Mouse (Mus musculus): ENCODE data around the gene Mpv17l. TPM values are rescaled to one million over a fixed set of nuclear protein-coding genes. Genes with fewer than 3 reads are reported as not detected.
"Not testable (repeated sequence)": the region's sequence is repeated elsewhere in the genome, so short reads cannot be mapped to it uniquely, and the experiment has no call there.

The Mpv17l gene
- 1.5 and 1.9 TPM in 2 replicates for polyA plus RNA-seq (2015; fragmentation: Nextera tagmentation; extraction: Ambion mirVana)

GRCm38 (mm10) chr16:13902888-13903483, at the start of gene Mpv17l, which contains the start of gene Pdxdc1:
TSS of gene Mpv17l (plus strand) at chr16:13903161.
TSS of gene Pdxdc1 (minus strand) at chr16:13903131.
- Histone ChIP-seq H3K36me3 (replicated peaks) (no peaks in the 10 kb centered on the region), H3K27me3 (no peaks in the 10 kb centered on the region), H3K9ac (peak within 1 kb of the TSS; percentile 96), H3K4me3 (replicated peaks) (peak within 1 kb of the TSS; percentile 94), H3K9me3 (replicated peaks) (no peaks in the 10 kb centered on the region), H3K4me1 (replicated peaks) (peaks cover 26% of the 10 kb centered on the region), H3K27ac (replicated peaks) (peak within 1 kb of the TSS; percentile 86), H3K4me2 (peak within 1 kb of the TSS; percentile 91)
- ATAC-seq (ENCODE audit: insufficient read depth), result peak; percentile 97
- under 1% methylated on average over 57 of the region's 57 CpGs for WGBS (ENCODE audit: insufficient replicate concordance)

GRCm38 (mm10) chr16:13853886-13854285, 49.1 kb upstream of the Mpv17l start:
- no peak for ATAC-seq (ENCODE audit: insufficient read depth)
- no peaks in the 10 kb centered on the region for H3K9me3 ChIP-seq (replicated peaks)
- no peak overlapping the region for H3K4me2 ChIP-seq
- H3K9ac ChIP-seq, result no peak overlapping the region
- 82% methylated on average over 4 of the region's 4 CpGs for WGBS (ENCODE audit: insufficient replicate concordance)
- no peaks in the 10 kb centered on the region for H3K27me3 ChIP-seq
- H3K36me3 ChIP-seq (replicated peaks), result peaks cover 37% of the 10 kb centered on the region
- no peak overlapping the region for H3K27ac ChIP-seq (replicated peaks)
- no peaks in the 10 kb centered on the region for H3K4me1 ChIP-seq (replicated peaks)
- H3K4me3 ChIP-seq (replicated peaks), result no peak overlapping the region

GRCm38 (mm10) chr16:13866076-13866475, 36.9 kb upstream of the Mpv17l start:
- ATAC-seq (ENCODE audit: insufficient read depth), result no peak

GRCm38 (mm10) chr16:13866616-13867015, 36.3 kb upstream of the Mpv17l start:
- no peak for ATAC-seq (ENCODE audit: insufficient read depth)
- Histone ChIP-seq H3K9me3 (replicated peaks) (no peaks in the 10 kb centered on the region), H3K36me3 (replicated peaks) (peaks cover 26% of the 10 kb centered on the region), H3K4me2 (no peak overlapping the region), H3K27me3 (no peaks in the 10 kb centered on the region), H3K9ac (no peak overlapping the region), H3K4me3 (replicated peaks) (no peak overlapping the region), H3K27ac (replicated peaks) (no peak overlapping the region), H3K4me1 (replicated peaks) (peaks cover 6% of the 10 kb centered on the region; the same call in 1 of the 2 replicates)
- 49% methylated on average over 5 of the region's 5 CpGs for WGBS (ENCODE audit: insufficient replicate concordance)

More at GRCm38 (mm10) chr16:13866076-13866475, 36.9 kb upstream of the Mpv17l start:
- Histone ChIP-seq H3K36me3 (replicated peaks) (peaks cover 24% of the 10 kb centered on the region), H3K4me1 (replicated peaks) (peaks cover 6% of the 10 kb centered on the region; the same call in 1 of the 2 replicates), H3K27ac (replicated peaks) (no peak overlapping the region), H3K9ac (no peak overlapping the region), H3K27me3 (no peaks in the 10 kb centered on the region), H3K4me3 (replicated peaks) (no peak overlapping the region), H3K9me3 (replicated peaks) (no peaks in the 10 kb centered on the region), H3K4me2 (no peak overlapping the region)
- 37% methylated on average over 4 of the region's 4 CpGs for WGBS (ENCODE audit: insufficient replicate concordance)

- Histone ChIP-seq H3K36me3 (replicated peaks) (peaks cover 33% of the 10 kb centered on the region), H3K4me2 (peak overlapping the region; percentile 58; the same call in 1 of the 2 replicates)
- H3K27me3 ChIP-seq; ATAC-seq (ENCODE audit: insufficient read depth); H3K9me3 ChIP-seq (replicated peaks); H3K27ac ChIP-seq (replicated peaks); H3K4me1 ChIP-seq (replicated peaks); H3K4me3 ChIP-seq (replicated peaks); H3K9ac ChIP-seq: not testable (repeated sequence)
- WGBS (ENCODE audit: insufficient replicate concordance), result 41% methylated on average over 5 of the region's 5 CpGs
These were observed 35.6 kb upstream of the Mpv17l start for GRCm38 (mm10) chr16:13867406-13867805.

- 41% methylated on average over 42 of the region's 42 CpGs for WGBS (ENCODE audit: insufficient replicate concordance)
- Histone ChIP-seq H3K36me3 (replicated peaks) (peaks cover 33% of the 10 kb centered on the region), H3K4me1 (replicated peaks) (peaks cover 6% of the 10 kb centered on the region; the same call in 1 of the 2 replicates), H3K4me3 (replicated peaks) (no peak overlapping the region; the same call in 1 of the 2 replicates), H3K9me3 (replicated peaks) (no peaks in the 10 kb centered on the region), H3K27me3 (no peaks in the 10 kb centered on the region), H3K27ac (replicated peaks) (no peak overlapping the region), H3K4me2 (peak overlapping the region; percentile 58), H3K9ac (no peak overlapping the region)
- ATAC-seq (ENCODE audit: insufficient read depth), result 0 out of 2 replicates have a peak, but pooled peaks have one; percentile 12
These were observed 34.9 kb upstream of the Mpv17l start for GRCm38 (mm10) chr16:13867910-13868514.

GRCm38 (mm10) chr16:13875483-13875882, 27.5 kb upstream of the Mpv17l start:
- ATAC-seq (ENCODE audit: insufficient read depth), result no peak
- WGBS (ENCODE audit: insufficient replicate concordance), result 83% methylated on average over 4 of the region's 4 CpGs
- Histone ChIP-seq H3K27me3 (no peaks in the 10 kb centered on the region), H3K36me3 (replicated peaks) (peaks cover 47% of the 10 kb centered on the region), H3K4me1 (replicated peaks) (no peaks in the 10 kb centered on the region), H3K27ac (replicated peaks) (no peak overlapping the region), H3K4me2 (no peak overlapping the region), H3K9ac (no peak overlapping the region), H3K9me3 (replicated peaks) (no peaks in the 10 kb centered on the region), H3K4me3 (replicated peaks) (no peak overlapping the region)

- no peak overlapping the region for H3K27ac ChIP-seq (replicated peaks)
These were observed 19.7 kb upstream of the Mpv17l start for GRCm38 (mm10) chr16:13883094-13883774.

GRCm38 (mm10) chr16:13890449-13890848, 12.5 kb upstream of the Mpv17l start:
- H3K4me3 ChIP-seq (replicated peaks), result no peak overlapping the region
- H3K9me3 ChIP-seq (replicated peaks), result no peaks in the 10 kb centered on the region
- 71% methylated on average over 2 of the region's 2 CpGs for WGBS (ENCODE audit: insufficient replicate concordance)
- H3K27me3 ChIP-seq, result no peaks in the 10 kb centered on the region
- no peak overlapping the region for H3K4me2 ChIP-seq
- H3K4me1 ChIP-seq (replicated peaks), result peaks cover 5% of the 10 kb centered on the region
- H3K27ac ChIP-seq (replicated peaks), result no peak overlapping the region
- H3K36me3 ChIP-seq (replicated peaks), result no peaks in the 10 kb centered on the region
- ATAC-seq (ENCODE audit: insufficient read depth), result no peak
- no peak overlapping the region for H3K9ac ChIP-seq

More at GRCm38 (mm10) chr16:13883094-13883774, 19.7 kb upstream of the Mpv17l start:
- Histone ChIP-seq H3K36me3 (replicated peaks) (0 out of 2 replicates have a peak, but pooled peaks cover 10% of the 10 kb centered on the region), H3K9me3 (replicated peaks) (no peaks in the 10 kb centered on the region), H3K9ac (no peak overlapping the region), H3K27me3 (no peaks in the 10 kb centered on the region), H3K4me2 (no peak overlapping the region), H3K4me1 (replicated peaks) (no peaks in the 10 kb centered on the region), H3K4me3 (replicated peaks) (no peak overlapping the region)
- ATAC-seq (ENCODE audit: insufficient read depth), result no peak
- WGBS (ENCODE audit: insufficient replicate concordance), result 52% methylated on average over 3 of the region's 3 CpGs

GRCm38 (mm10) chr16:13892850-13893249, 10.1 kb upstream of the Mpv17l start:
- Histone ChIP-seq H3K27me3 (no peaks in the 10 kb centered on the region), H3K9me3 (replicated peaks) (no peaks in the 10 kb centered on the region), H3K4me1 (replicated peaks) (peaks cover 14% of the 10 kb centered on the region), H3K9ac (no peak overlapping the region), H3K4me3 (replicated peaks) (no peak overlapping the region), H3K36me3 (replicated peaks) (no peaks in the 10 kb centered on the region), H3K4me2 (no peak overlapping the region), H3K27ac (replicated peaks) (no peak overlapping the region)
- ATAC-seq (ENCODE audit: insufficient read depth), result no peak

- 62% methylated on average over 2 of the region's 2 CpGs for WGBS (ENCODE audit: insufficient replicate concordance)
- H3K27ac ChIP-seq (replicated peaks), result no peak overlapping the region
- H3K36me3 ChIP-seq (replicated peaks), result no peaks in the 10 kb centered on the region
- H3K9me3 ChIP-seq (replicated peaks), result no peaks in the 10 kb centered on the region
- peaks cover 21% of the 10 kb centered on the region for H3K4me1 ChIP-seq (replicated peaks)
- no peaks in the 10 kb centered on the region for H3K27me3 ChIP-seq
- ATAC-seq (ENCODE audit: insufficient read depth), result no peak
- H3K4me3 ChIP-seq (replicated peaks), result no peak overlapping the region
- no peak overlapping the region for H3K9ac ChIP-seq
- no peak overlapping the region for H3K4me2 ChIP-seq
These were observed 8.9 kb upstream of the Mpv17l start for GRCm38 (mm10) chr16:13894097-13894496.

Data from liver, embryonic 15.5 days (tissue).